Mouse (Mus musculus): ENCODE data around the gene Ermp1. TPM values are rescaled to one million over a fixed set of nuclear protein-coding genes. Genes with fewer than 3 reads are reported as not detected.

Ermp1 gene
- total and polyA plus RNA-seq, 3 experiments: 68.4 to 167 (median 82.0) TPM

- Histone ChIP-seq H3K4me1 (ENCODE audit: control insufficient read depth in 1 of 2, insufficient read depth in 2 of 2, low read length in 2 of 2) (peaks cover 6 to 12% of the 10 kb centered on the region in 2 experiments), H3K79me2 (ENCODE audit: control insufficient read depth, insufficient read depth, low read length, poor library complexity) (no peaks in the 10 kb centered on the region), H3K36me3 (ENCODE audit: control insufficient read depth in 1 of 2, insufficient read depth in 2 of 2, low read length in 2 of 2) (peaks cover 13 to 39% of the 10 kb centered on the region in 2 experiments), H3K27me3 (ENCODE audit: control insufficient read depth in 1 of 2, insufficient read depth in 2 of 2, low read length in 2 of 2) (no peaks in the 10 kb centered on the region), H3K9ac (ENCODE audit: control insufficient read depth, low read depth, low read length, poor library complexity, severe bottlenecking) (no peak overlapping the region), H3K9me3 (replicated peaks; ENCODE audit: insufficient read depth, low read length) (no peaks in the 10 kb centered on the region), H3K27ac (ENCODE audit: control insufficient read depth, low read depth, low read length) (no peak overlapping the region), H3K4me3 (ENCODE audit: control insufficient read depth in 1 of 2, insufficient read depth in 1 of 2, low read depth in 2 of 2, low read length in 2 of 2) (no peak overlapping the region)
- peak; percentile 65 for DNase-seq (ENCODE audit: low read depth, low spot score)
- no peak for TF ChIP-seq GABPA (IDR thresholded peaks at IDR 0.05; ENCODE audit: low read depth, low read length)
- 0 out of 2 replicates have a peak, but pooled peaks have one; percentile 30 for TF ChIP-seq MYC (IDR thresholded peaks at IDR 0.05; ENCODE audit: low read depth, low read length)
- TF ChIP-seq TCF12 (IDR thresholded peaks at IDR 0.05; ENCODE audit: low read depth, low read length): peak; percentile 62
- 0 out of 2 replicates have a peak, but pooled peaks have one; percentile 13 for TF ChIP-seq ETS1 (IDR thresholded peaks at IDR 0.05; ENCODE audit: low read depth, low read length)
- TF ChIP-seq TBP (IDR thresholded peaks at IDR 0.05; ENCODE audit: low read depth, low read length): no peak
- no peak for TF ChIP-seq NELFE (IDR thresholded peaks at IDR 0.05; ENCODE audit: low read depth, low read length)
- no peak for TF ChIP-seq E2F4 (IDR thresholded peaks at IDR 0.05; ENCODE audit: borderline replicate concordance, low read depth, low read length)
- peak; percentile 88 for TF ChIP-seq GATA1 (IDR thresholded peaks at IDR 0.05; ENCODE audit: low read depth, low read length)
- TF ChIP-seq CHD1 (IDR thresholded peaks at IDR 0.05; ENCODE audit: low read depth, low read length): no peak
- TF ChIP-seq RCOR1 (IDR thresholded peaks at IDR 0.05; ENCODE audit: low read depth, low read length): peak; percentile 84
- TF ChIP-seq EP300 (IDR thresholded peaks at IDR 0.05; ENCODE audit: low read depth in 1 of 2, low read length in 2 of 2): peak; percentile 86 to 87
- no peak for TF ChIP-seq CHD2 (IDR thresholded peaks at IDR 0.05; ENCODE audit: low read length)
- TF ChIP-seq TAL1 (IDR thresholded peaks at IDR 0.05; ENCODE audit: low read length): no peak
Measured at GRCm38 (mm10) chr19:29566512-29566911, 81.7 kb downstream of the Ermp1 start.

- H3K9ac ChIP-seq (ENCODE audit: control insufficient read depth, low read depth, low read length, poor library complexity, severe bottlenecking): no peak overlapping the region
- peaks cover 27 to 29% of the 10 kb centered on the region in 2 experiments for H3K36me3 ChIP-seq (ENCODE audit: control insufficient read depth in 1 of 2, insufficient read depth in 2 of 2, low read length in 2 of 2)
- DNase-seq (ENCODE audit: low read depth, low spot score): peak; percentile 93
- H3K9me3 ChIP-seq (replicated peaks; ENCODE audit: insufficient read depth, low read length): no peaks in the 10 kb centered on the region
- no peak overlapping the region for H3K27ac ChIP-seq (ENCODE audit: control insufficient read depth, low read depth, low read length)
- H3K4me1 ChIP-seq (ENCODE audit: control insufficient read depth in 1 of 2, insufficient read depth in 2 of 2, low read length in 2 of 2): peaks cover 12% of the 10 kb centered on the region in 2 experiments
- no peaks in the 10 kb centered on the region for H3K27me3 ChIP-seq (ENCODE audit: control insufficient read depth in 1 of 2, insufficient read depth in 2 of 2, low read length in 2 of 2)
- H3K4me3 ChIP-seq (ENCODE audit: control insufficient read depth in 1 of 2, insufficient read depth in 1 of 2, low read depth in 2 of 2, low read length in 2 of 2): no peak overlapping the region
- peaks cover 3% of the 10 kb centered on the region; the same call in 1 of the 2 replicates for H3K79me2 ChIP-seq (ENCODE audit: control insufficient read depth, insufficient read depth, low read length, poor library complexity)
- TF ChIP-seq ZMIZ1 (IDR thresholded peaks at IDR 0.05; ENCODE audit: low read depth, low read length) (0 out of 2 replicates have a peak, but pooled peaks have one; percentile 26), GABPA (IDR thresholded peaks at IDR 0.05; ENCODE audit: low read depth, low read length) (peak; percentile 60; the same call in 1 of the 2 replicates), TBP (IDR thresholded peaks at IDR 0.05; ENCODE audit: low read depth, low read length) (no peak; the same call in 1 of the 2 replicates), CTCF (IDR thresholded peaks at IDR 0.05 in 2 of 3, conservative IDR thresholded peaks at IDR 0.05 in 1 of 3; ENCODE audit: control insufficient read depth in 1 of 3, insufficient read depth in 1 of 3, low read depth in 2 of 3, low read length in 3 of 3, poor library complexity in 1 of 3, severe bottlenecking in 1 of 3) (peak; percentile 72 to 100 (median 99)), NELFE (IDR thresholded peaks at IDR 0.05; ENCODE audit: low read depth, low read length) (no peak), KAT2A (conservative IDR thresholded peaks at IDR 0.05; ENCODE audit: low read depth, low read length) (peak; percentile 41), USF1 (IDR thresholded peaks at IDR 0.05; ENCODE audit: low read depth, low read length) (peak; percentile 43; the same call in 1 of the 2 replicates), JUND (IDR thresholded peaks at IDR 0.05; ENCODE audit: low read depth, low read length) (peak; percentile 86), ZKSCAN1 (IDR thresholded peaks at IDR 0.05; ENCODE audit: low read depth, low read length) (0 out of 2 replicates have a peak, but pooled peaks have one; percentile 48), POLR2AphosphoS2 (IDR thresholded peaks at IDR 0.05; ENCODE audit: low read length) (no peak; the same call in 1 of the 2 replicates), MXI1 (IDR thresholded peaks at IDR 0.05; ENCODE audit: low read depth, low read length) (peak; percentile 69), CHD2 (IDR thresholded peaks at IDR 0.05; ENCODE audit: low read length) (no peak), POLR2A (IDR thresholded peaks at IDR 0.05; ENCODE audit: control insufficient read depth in 1 of 2, insufficient read depth in 1 of 2, low read depth in 1 of 2, low read length in 2 of 2, poor library complexity in 1 of 2) (no peak; a peak in 1 of 4 replicates), BHLHE40 (IDR thresholded peaks at IDR 0.05; ENCODE audit: borderline replicate concordance, low read depth, low read length) (peak; percentile 68; the same call in 1 of the 2 replicates), EP300 (IDR thresholded peaks at IDR 0.05; ENCODE audit: low read depth in 1 of 2, low read length in 2 of 2) (peak; percentile 31 to 40; a peak in 3 of 4 replicates), NRF1 (IDR thresholded peaks at IDR 0.05; ENCODE audit: insufficient read depth, low read depth, low read length, poor library complexity, severe bottlenecking) (no peak), CHD1 (IDR thresholded peaks at IDR 0.05; ENCODE audit: low read depth, low read length) (no peak), UBTF (IDR thresholded peaks at IDR 0.05; ENCODE audit: borderline replicate concordance, insufficient read depth, low read depth, low read length) (no peak), E2F4 (IDR thresholded peaks at IDR 0.05; ENCODE audit: borderline replicate concordance, low read depth, low read length) (peak; percentile 63; the same call in 1 of the 2 replicates), TAL1 (IDR thresholded peaks at IDR 0.05; ENCODE audit: low read length) (no peak), ETS1 (IDR thresholded peaks at IDR 0.05; ENCODE audit: low read depth, low read length) (0 out of 2 replicates have a peak, but pooled peaks have one; percentile 21), ELF1 (IDR thresholded peaks at IDR 0.05; ENCODE audit: low read depth, low read length) (peak; percentile 48; the same call in 1 of the 2 replicates), MYB (IDR thresholded peaks at IDR 0.05; ENCODE audit: low read depth, low read length) (peak; percentile 47; the same call in 1 of the 2 replicates), MEF2A (IDR thresholded peaks at IDR 0.05; ENCODE audit: extremely low read depth, insufficient replicate concordance, low read depth, low read length, poor library complexity, severe bottlenecking) (no peak)
Measured at GRCm38 (mm10) chr19:29563258-29563779, 84.9 kb downstream of the Ermp1 start.

All from MEL (cell line).